Mouse (Mus musculus) kidney, postnatal 25 days (tissue): ENCODE data around the gene Slc39a1.

Experiments used
- DNase-seq, 2 experiments: peaks; one replicate each; pipeline ENCODE4 v3.0.0; 2021; ENCODE audit warnings: mixed read lengths in 2 of 2

The Slc39a1 gene

GRCm38 (mm10) chr3:90247960-90248745 lies at the start of gene Slc39a1:
TSS of gene Slc39a1 (plus strand) at chr3:90248172.
- peak; percentile 97 for DNase-seq

GRCm38 (mm10) chr3:90202884-90203283 lies 45.1 kb upstream of the Slc39a1 start:
- DNase-seq: no peak

GRCm38 (mm10) chr3:90203619-90204018 lies 44.4 kb upstream of the Slc39a1 start:
- no peak for DNase-seq

- DNase-seq: no peak
Measured at GRCm38 (mm10) chr3:90204582-90204981, 43.4 kb upstream of the Slc39a1 start.

GRCm38 (mm10) chr3:90208662-90209061 lies 39.3 kb upstream of the Slc39a1 start:
- no peak for DNase-seq

GRCm38 (mm10) chr3:90209908-90210566 lies 37.9 kb upstream of the Slc39a1 start:
- DNase-seq: no peak

- no peak for DNase-seq
Measured at GRCm38 (mm10) chr3:90211475-90212398, 36.2 kb upstream of the Slc39a1 start.

GRCm38 (mm10) chr3:90212723-90213122 lies 35.2 kb upstream of the Slc39a1 start:
- DNase-seq: no peak

GRCm38 (mm10) chr3:90213377-90213866 lies 34.5 kb upstream of the Slc39a1 start, which contains the start of the genes Rps27 and Rab13:
TSS of gene Rps27 (minus strand) at chr3:90213651.
TSS of gene Rab13 (plus strand) at chr3:90213695.
- DNase-seq: peak; percentile 90 to 95

- DNase-seq: peak; percentile 39 to 56
Measured at GRCm38 (mm10) chr3:90213956-90214684, 33.9 kb upstream of the Slc39a1 start.

- DNase-seq: peak in 1 of 2 experiments; percentile 38
Measured at GRCm38 (mm10) chr3:90215825-90216380, 32.1 kb upstream of the Slc39a1 start.

- peak in 1 of 2 experiments; percentile 73 for DNase-seq
Measured at GRCm38 (mm10) chr3:90220088-90220487, 27.9 kb upstream of the Slc39a1 start.

- DNase-seq: peak; percentile 85 to 92
Measured at GRCm38 (mm10) chr3:90220531-90220951, 27.4 kb upstream of the Slc39a1 start.

- DNase-seq: no peak
Measured at GRCm38 (mm10) chr3:90221123-90221522, 26.8 kb upstream of the Slc39a1 start.

GRCm38 (mm10) chr3:90222455-90222854 lies 25.5 kb upstream of the Slc39a1 start:
- DNase-seq: no peak

GRCm38 (mm10) chr3:90222941-90223340 lies 25.0 kb upstream of the Slc39a1 start:
- DNase-seq: no peak

GRCm38 (mm10) chr3:90224331-90224730 lies 23.6 kb upstream of the Slc39a1 start:
- no peak for DNase-seq

- DNase-seq: no peak
Measured at GRCm38 (mm10) chr3:90231075-90231474, 16.9 kb upstream of the Slc39a1 start.

GRCm38 (mm10) chr3:90231507-90232333 lies 16.3 kb upstream of the Slc39a1 start, which contains the start of gene Jtb:
TSS of gene Jtb (plus strand) at chr3:90231597.
- peak; percentile 95 to 98 for DNase-seq

GRCm38 (mm10) chr3:90241251-90241650 lies 6.7 kb upstream of the Slc39a1 start:
- DNase-seq: peak; percentile 36 to 72
